Mouse (Mus musculus): ENCODE data around the gene Unc13a. TPM values are rescaled to one million over a fixed set of nuclear protein-coding genes. Genes with fewer than 3 reads are reported as not detected.

The Unc13a gene
- polyA plus RNA-seq, 1 experiment from 2014 or later, result 13.9 TPM

GRCm38 (mm10) chr8:71681369-71681915 lies 9.9 kb upstream of the Unc13a start:
- H3K4me3 ChIP-seq (ENCODE audit: low read depth, low read length), result no peak overlapping the region
- no peak overlapping the region for H3K9ac ChIP-seq (ENCODE audit: low read length)
- 2% methylated on average over 18 of the region's 18 CpGs for whole genome bisulfite sequencing
- ATAC-seq (no peak), DNase-seq (ENCODE audit: low spot score) (no peak)
- H3K27me3 ChIP-seq (replicated peaks; ENCODE audit: control insufficient read depth, insufficient read depth, low read length), result peaks cover 99% of the 10 kb centered on the region
- H3K4me1 ChIP-seq (ENCODE audit: control insufficient read depth, insufficient read depth, low read length), result peaks cover 2% of the 10 kb centered on the region; the same call in 1 of the 2 replicates
- no peaks in the 10 kb centered on the region for H3K9me3 ChIP-seq (replicated peaks; ENCODE audit: control insufficient read depth, low read length)
- no peaks in the 10 kb centered on the region for H3K36me3 ChIP-seq (ENCODE audit: control insufficient read depth, insufficient read depth, low read length)
- no peak overlapping the region for H3K27ac ChIP-seq (ENCODE audit: low read depth, low read length)
- no peak overlapping the region for H3K4me2 ChIP-seq (ENCODE audit: low read length)

- H3K4me3 ChIP-seq (ENCODE audit: low read depth, low read length), result no peak overlapping the region
- no peaks in the 10 kb centered on the region for H3K9me3 ChIP-seq (replicated peaks; ENCODE audit: control insufficient read depth, low read length)
- H3K9ac ChIP-seq (ENCODE audit: low read length), result no peak overlapping the region
- H3K27me3 ChIP-seq (replicated peaks; ENCODE audit: control insufficient read depth, insufficient read depth, low read length), result peaks cover 89% of the 10 kb centered on the region
- WGBS, result 4% methylated on average over 21 of the region's 21 CpGs
- H3K4me2 ChIP-seq (ENCODE audit: low read length), result no peak overlapping the region
- ATAC-seq (no peak), DNase-seq (ENCODE audit: low spot score) (no peak)
- no peaks in the 10 kb centered on the region for H3K4me1 ChIP-seq (ENCODE audit: control insufficient read depth, insufficient read depth, low read length)
- H3K36me3 ChIP-seq (ENCODE audit: control insufficient read depth, insufficient read depth, low read length), result no peaks in the 10 kb centered on the region
- no peak overlapping the region for H3K27ac ChIP-seq (ENCODE audit: low read depth, low read length)
Observed at GRCm38 (mm10) chr8:71680471-71680870, 8.9 kb upstream of the Unc13a start.

GRCm38 (mm10) chr8:71679550-71680168 lies 8.1 kb upstream of the Unc13a start:
- no peaks in the 10 kb centered on the region for H3K36me3 ChIP-seq (ENCODE audit: control insufficient read depth, insufficient read depth, low read length)
- 2% methylated on average over 45 of the region's 46 CpGs for WGBS
- no peaks in the 10 kb centered on the region for H3K4me1 ChIP-seq (ENCODE audit: control insufficient read depth, insufficient read depth, low read length)
- no peak for DNase-seq (ENCODE audit: low spot score)
- no peak for ATAC-seq
- H3K9ac ChIP-seq (ENCODE audit: low read length), result peak overlapping the region; percentile 13; the same call in 1 of the 2 replicates
- H3K4me3 ChIP-seq (ENCODE audit: low read depth, low read length), result peak overlapping the region; percentile 22
- no peaks in the 10 kb centered on the region for H3K9me3 ChIP-seq (replicated peaks; ENCODE audit: control insufficient read depth, low read length)
- peak overlapping the region; percentile 41 for H3K4me2 ChIP-seq (ENCODE audit: low read length)
- no peak overlapping the region for H3K27ac ChIP-seq (ENCODE audit: low read depth, low read length)
- H3K27me3 ChIP-seq (replicated peaks; ENCODE audit: control insufficient read depth, insufficient read depth, low read length), result peaks cover 81% of the 10 kb centered on the region

- Histone ChIP-seq H3K4me2 (ENCODE audit: low read length) (peak overlapping the region; percentile 41; the same call in 1 of the 2 replicates), H3K4me1 (ENCODE audit: control insufficient read depth, insufficient read depth, low read length) (no peaks in the 10 kb centered on the region), H3K9ac (ENCODE audit: low read length) (no peak overlapping the region; the same call in 1 of the 2 replicates), H3K27me3 (replicated peaks; ENCODE audit: control insufficient read depth, insufficient read depth, low read length) (peaks cover 76% of the 10 kb centered on the region), H3K4me3 (ENCODE audit: low read depth, low read length) (peak overlapping the region; percentile 22), H3K36me3 (ENCODE audit: control insufficient read depth, insufficient read depth, low read length) (no peaks in the 10 kb centered on the region), H3K9me3 (replicated peaks; ENCODE audit: control insufficient read depth, low read length) (no peaks in the 10 kb centered on the region), H3K27ac (ENCODE audit: low read depth, low read length) (no peak overlapping the region)
- ATAC-seq, result no peak
- WGBS, result 9% methylated on average over 16 of the region's 16 CpGs
- DNase-seq (ENCODE audit: low spot score), result no peak
Observed at GRCm38 (mm10) chr8:71679116-71679515, 7.6 kb upstream of the Unc13a start.

- DNase-seq (ENCODE audit: low spot score) (no peak), ATAC-seq (no peak)
- Histone ChIP-seq H3K27ac (ENCODE audit: low read depth, low read length) (no peak overlapping the region), H3K27me3 (replicated peaks; ENCODE audit: control insufficient read depth, insufficient read depth, low read length) (peaks cover 67% of the 10 kb centered on the region), H3K4me2 (ENCODE audit: low read length) (no peak overlapping the region), H3K9me3 (replicated peaks; ENCODE audit: control insufficient read depth, low read length) (no peaks in the 10 kb centered on the region), H3K4me3 (ENCODE audit: low read depth, low read length) (no peak overlapping the region), H3K36me3 (ENCODE audit: control insufficient read depth, insufficient read depth, low read length) (no peaks in the 10 kb centered on the region), H3K9ac (ENCODE audit: low read length) (no peak overlapping the region), H3K4me1 (ENCODE audit: control insufficient read depth, insufficient read depth, low read length) (no peaks in the 10 kb centered on the region)
- WGBS, result 65% methylated on average over 4 of the region's 4 CpGs
Observed at GRCm38 (mm10) chr8:71678216-71678615, 6.7 kb upstream of the Unc13a start.

- Histone ChIP-seq H3K4me3 (ENCODE audit: low read depth, low read length) (no peak overlapping the region), H3K4me1 (ENCODE audit: control insufficient read depth, insufficient read depth, low read length) (no peaks in the 10 kb centered on the region), H3K27ac (ENCODE audit: low read depth, low read length) (no peak overlapping the region), H3K9me3 (replicated peaks; ENCODE audit: control insufficient read depth, low read length) (no peaks in the 10 kb centered on the region), H3K27me3 (replicated peaks; ENCODE audit: control insufficient read depth, insufficient read depth, low read length) (peaks cover 60% of the 10 kb centered on the region), H3K4me2 (ENCODE audit: low read length) (no peak overlapping the region), H3K36me3 (ENCODE audit: control insufficient read depth, insufficient read depth, low read length) (no peaks in the 10 kb centered on the region), H3K9ac (ENCODE audit: low read length) (no peak overlapping the region)
- no peak for ATAC-seq
- DNase-seq (ENCODE audit: low spot score), result no peak
Observed at GRCm38 (mm10) chr8:71677555-71677954, 6.0 kb upstream of the Unc13a start.

- DNase-seq (ENCODE audit: low spot score) (no peak), ATAC-seq (no peak)
- no peak overlapping the region for H3K27ac ChIP-seq (ENCODE audit: low read depth, low read length)
- 53% methylated on average over 9 of the region's 9 CpGs for WGBS
- no peak overlapping the region; the same call in 1 of the 2 replicates for H3K9ac ChIP-seq (ENCODE audit: low read length)
- H3K4me3 ChIP-seq (ENCODE audit: low read depth, low read length), result peak overlapping the region; percentile 67
- no peaks in the 10 kb centered on the region for H3K9me3 ChIP-seq (replicated peaks; ENCODE audit: control insufficient read depth, low read length)
- no peaks in the 10 kb centered on the region for H3K36me3 ChIP-seq (ENCODE audit: control insufficient read depth, insufficient read depth, low read length)
- H3K27me3 ChIP-seq (replicated peaks; ENCODE audit: control insufficient read depth, insufficient read depth, low read length), result peaks cover 53% of the 10 kb centered on the region
- peak overlapping the region; percentile 89 for H3K4me2 ChIP-seq (ENCODE audit: low read length)
- H3K4me1 ChIP-seq (ENCODE audit: control insufficient read depth, insufficient read depth, low read length), result peaks cover 3% of the 10 kb centered on the region; the same call in 1 of the 2 replicates
Observed at GRCm38 (mm10) chr8:71676803-71677202, 5.2 kb upstream of the Unc13a start.

GRCm38 (mm10) chr8:71676020-71676741 lies 4.6 kb upstream of the Unc13a start, which contains the start of gene Jak3:
Gene Jak3, plus strand, starts transcription at chr8:71676296.
- 2% methylated on average over 37 of the region's 40 CpGs for WGBS
- Histone ChIP-seq H3K9ac (ENCODE audit: low read length) (peak within 1 kb of the TSS; percentile 82), H3K27me3 (replicated peaks; ENCODE audit: control insufficient read depth, insufficient read depth, low read length) (peaks cover 47% of the 10 kb centered on the region)

More at GRCm38 (mm10) chr8:71676020-71676741, 4.6 kb upstream of the Unc13a start, which contains the start of gene Jak3:
- DNase-seq (ENCODE audit: low spot score) (peak; percentile 79), ATAC-seq (peak; percentile 70)
- Histone ChIP-seq H3K4me1 (ENCODE audit: control insufficient read depth, insufficient read depth, low read length) (peaks cover 3% of the 10 kb centered on the region; the same call in 1 of the 2 replicates), H3K4me2 (ENCODE audit: low read length) (peak within 1 kb of the TSS; percentile 89), H3K4me3 (ENCODE audit: low read depth, low read length) (peak within 1 kb of the TSS; percentile 67), H3K36me3 (ENCODE audit: control insufficient read depth, insufficient read depth, low read length) (no peaks in the 10 kb centered on the region), H3K27ac (ENCODE audit: low read depth, low read length) (no peak within 1 kb of the TSS), H3K9me3 (replicated peaks; ENCODE audit: control insufficient read depth, low read length) (no peaks in the 10 kb centered on the region)

Measured in forebrain, embryonic 14.5 days (tissue).